Mouse (Mus musculus) c-Kit-positive CD71-negative TER-119-negative erythroid progenitor cells, embryonic 14.5 days (primary cell): ENCODE measurements around the gene Zfp120.
"Not testable (repeated sequence)": the region's sequence is repeated elsewhere in the genome, so short reads cannot be mapped to it uniquely, and the experiment has no call there.

Experiments
- DNase-seq: peaks from one replicate; pipeline ENCODE4 v3.0.0-alpha.2; 2013; ENCODE audit warnings: low read depth

Zfp120 gene

DNA sequence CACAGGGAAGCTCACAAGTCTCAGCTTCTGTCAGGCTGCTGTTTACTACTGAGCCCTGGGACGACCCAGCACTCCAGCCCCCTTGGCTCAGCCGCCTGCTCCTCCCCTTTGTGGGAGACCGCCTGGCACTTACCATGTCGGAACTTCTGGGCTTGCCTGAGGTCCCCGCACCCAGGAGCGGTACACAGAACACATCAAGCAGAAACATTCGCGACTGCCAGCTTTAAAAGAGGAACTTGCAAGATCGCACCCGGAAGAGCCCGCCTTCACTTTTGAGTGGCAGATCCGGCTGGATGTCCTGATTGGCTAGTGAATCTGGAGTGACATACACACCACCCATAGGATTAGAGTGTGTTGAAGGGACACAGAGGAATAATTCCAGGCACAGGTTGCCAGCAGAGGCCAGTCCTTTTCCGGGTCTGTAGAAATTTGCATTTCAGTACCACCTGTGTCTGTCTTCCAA, at the start of gene Zfp120:
Gene Zfp120 (minus strand): TSS at position 274 of the 463 bp plus-strand sequence.
- peak; percentile 86 for DNase-seq

DNA sequence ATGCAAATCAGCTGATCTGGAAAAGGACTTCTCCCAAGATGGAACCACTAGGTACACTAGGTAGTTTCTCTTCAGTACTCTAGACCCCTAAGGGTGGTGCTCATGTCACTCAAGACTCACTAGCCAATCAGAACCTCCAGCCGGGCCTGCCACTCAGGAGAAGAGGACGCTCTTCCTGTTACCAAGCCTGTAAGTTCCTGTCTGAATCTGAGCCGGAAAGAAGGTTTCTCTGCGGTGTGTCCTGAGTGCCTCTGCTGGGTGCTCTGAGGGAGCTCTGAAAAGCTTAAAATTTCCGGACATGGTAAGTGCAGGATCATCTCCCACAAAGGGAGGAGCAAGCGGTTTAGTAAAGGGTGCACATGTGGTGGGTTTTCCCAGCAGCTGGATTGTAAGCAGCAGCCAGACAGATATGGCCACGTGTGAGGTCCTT, 45.1 kb upstream of the Zfp120 start, which contains the start of gene Gm14139:
Gene Gm14139 (plus strand): TSS at position 186 of the 430 bp plus-strand sequence.
- not testable (repeated sequence) for DNase-seq

DNA sequence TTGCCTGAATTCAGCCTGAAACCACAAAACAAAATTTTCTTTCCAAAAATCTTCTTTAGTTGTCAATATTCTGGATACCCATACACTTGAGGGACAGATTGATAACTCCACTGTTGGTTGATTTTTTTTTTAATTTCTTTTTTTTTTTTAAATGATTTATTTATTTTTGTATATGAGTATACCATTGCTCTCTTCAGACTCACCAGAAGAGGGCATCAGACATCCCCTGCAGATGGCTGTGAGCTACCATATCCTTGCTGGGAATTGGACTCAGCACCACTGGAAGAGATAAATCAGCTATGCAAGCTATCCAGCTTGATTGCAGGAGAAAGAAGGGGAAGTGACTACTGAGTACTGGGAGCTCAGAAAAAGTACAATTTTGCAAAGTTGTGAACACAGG, 44.5 kb upstream of the Zfp120 start:
- not testable (repeated sequence) for DNase-seq

DNA sequence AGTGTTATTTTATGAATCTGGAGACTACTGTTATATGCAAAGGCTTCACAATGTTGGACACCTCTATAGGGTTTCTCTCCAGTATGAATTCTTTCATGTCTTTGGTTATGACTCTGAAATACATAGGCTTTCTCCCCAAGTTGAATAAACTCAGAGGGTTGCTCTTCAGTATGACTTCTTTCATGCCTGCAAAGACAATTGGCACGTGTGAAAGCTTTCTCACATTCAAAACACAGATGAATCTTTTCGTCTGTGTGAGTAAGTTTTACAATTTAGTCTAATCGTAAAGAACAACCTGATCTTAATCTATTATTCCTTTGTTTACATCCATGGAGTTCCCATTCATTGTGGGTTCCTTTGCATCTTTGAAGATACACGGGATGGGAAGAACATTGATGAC, 43.1 kb upstream of the Zfp120 start, which contains the start of gene Gm10770:
Gene Gm10770 (minus strand): TSS at position 101 of the 400 bp plus-strand sequence.
- DNase-seq = not testable (repeated sequence)

DNA sequence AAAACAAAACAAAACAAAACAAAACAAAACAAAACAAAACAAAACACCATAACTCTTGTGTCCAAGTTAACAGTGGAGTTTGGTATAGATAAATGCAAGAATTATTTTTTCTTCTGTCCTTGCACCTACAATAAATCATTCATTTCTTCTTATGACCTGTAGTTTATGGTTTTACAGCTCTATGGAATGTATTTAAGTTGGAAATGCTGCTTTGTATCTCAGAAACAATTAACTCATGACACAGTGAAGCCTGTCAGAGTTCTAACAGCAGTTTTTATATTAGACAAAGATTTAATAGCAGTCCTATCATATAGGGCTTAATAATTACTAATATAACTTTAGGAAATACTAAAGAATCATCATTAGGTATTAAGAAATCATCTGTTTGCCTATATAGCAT, 37.3 kb upstream of the Zfp120 start:
- DNase-seq = no peak

DNA sequence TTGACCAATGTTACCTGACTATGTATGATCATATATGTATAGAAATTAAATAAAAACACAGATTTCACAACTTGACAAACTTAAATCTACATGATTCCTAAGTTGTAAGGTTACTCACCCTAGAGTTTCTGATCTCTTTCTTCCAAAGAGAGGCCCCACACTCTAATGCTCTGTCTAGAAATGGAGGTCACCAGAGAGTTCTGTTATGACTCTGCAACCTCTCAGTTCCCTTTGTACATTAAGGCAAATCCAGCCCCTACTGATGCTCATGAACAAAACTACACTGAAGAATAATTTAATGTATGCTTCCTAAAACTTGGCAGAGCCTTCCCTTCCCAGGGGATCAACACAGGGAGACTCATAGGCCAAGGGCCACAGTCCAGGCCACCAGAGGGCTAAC, 30.2 kb upstream of the Zfp120 start:
- no peak for DNase-seq

DNA sequence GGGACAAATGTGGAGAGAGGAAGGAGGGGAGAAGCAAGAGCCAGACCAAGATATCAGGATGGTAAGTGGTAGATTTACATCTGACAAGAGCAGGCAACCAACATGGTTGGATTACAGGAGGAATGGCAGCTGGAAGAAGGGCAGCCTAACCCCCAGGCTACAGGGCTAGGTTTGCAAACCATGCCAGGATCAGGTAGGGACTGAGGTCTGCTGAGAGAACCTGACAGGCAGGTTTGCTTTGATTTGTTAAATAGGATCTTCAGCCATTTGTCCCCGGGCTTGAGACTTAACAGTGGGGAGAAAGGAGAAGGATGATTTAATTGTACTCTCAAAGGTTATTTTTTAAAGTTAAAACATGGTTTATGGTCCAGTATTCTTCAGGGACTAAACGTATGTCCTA, 3.7 kb downstream of the Zfp120 start:
- DNase-seq = no peak

DNA sequence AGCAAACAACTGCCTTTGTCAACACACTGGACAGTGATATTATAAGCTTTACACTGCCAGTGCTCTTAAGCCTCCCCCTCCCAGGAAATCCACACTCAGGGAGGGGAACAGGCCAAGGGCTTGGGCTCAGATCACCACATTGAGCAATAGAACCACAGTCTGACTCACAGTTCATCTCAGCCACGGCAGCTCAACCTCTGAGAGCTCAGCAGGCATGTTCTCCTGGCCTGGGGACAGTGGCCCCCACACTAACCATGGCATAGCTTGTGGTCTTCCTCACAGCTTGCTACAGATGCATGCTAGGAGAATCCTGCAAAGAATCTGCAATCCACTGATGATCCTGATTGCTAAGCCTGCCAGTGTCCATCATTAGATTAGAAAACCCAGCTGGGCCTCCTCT, 4.5 kb downstream of the Zfp120 start:
- not testable (repeated sequence) for DNase-seq

DNA sequence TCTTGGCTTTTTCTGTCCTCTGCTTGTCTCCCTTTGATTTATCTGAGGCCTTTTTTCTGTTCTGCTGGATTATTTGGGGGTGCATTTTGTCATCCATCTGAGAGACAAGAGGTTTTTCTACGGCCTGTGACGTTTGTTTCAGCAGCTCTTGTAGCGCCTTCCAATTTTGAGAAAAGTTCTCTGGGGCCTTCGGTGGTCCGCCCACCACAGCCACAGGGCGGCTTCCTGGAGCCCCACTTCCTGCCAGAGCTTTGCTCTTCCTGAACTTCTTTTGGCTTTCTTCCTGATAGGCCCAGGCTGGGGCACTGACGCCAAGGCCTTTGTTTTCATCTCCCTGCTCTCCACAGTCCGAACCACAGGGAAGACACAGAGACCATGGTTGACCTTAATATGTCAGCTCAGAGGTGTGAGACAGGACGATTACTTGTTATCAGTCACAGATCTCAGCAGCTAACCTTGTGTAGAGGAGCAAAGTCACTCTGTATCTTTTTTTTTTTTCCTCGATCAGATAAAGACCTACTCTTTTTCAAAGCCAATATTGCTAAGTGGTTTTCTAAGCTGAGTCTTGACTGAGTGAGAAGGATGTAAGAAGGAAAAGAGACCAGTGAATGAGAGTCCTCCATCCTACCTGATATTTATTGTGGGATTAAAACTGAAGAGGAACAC, 25.1 kb downstream of the Zfp120 start:
- no peak for DNase-seq

DNA sequence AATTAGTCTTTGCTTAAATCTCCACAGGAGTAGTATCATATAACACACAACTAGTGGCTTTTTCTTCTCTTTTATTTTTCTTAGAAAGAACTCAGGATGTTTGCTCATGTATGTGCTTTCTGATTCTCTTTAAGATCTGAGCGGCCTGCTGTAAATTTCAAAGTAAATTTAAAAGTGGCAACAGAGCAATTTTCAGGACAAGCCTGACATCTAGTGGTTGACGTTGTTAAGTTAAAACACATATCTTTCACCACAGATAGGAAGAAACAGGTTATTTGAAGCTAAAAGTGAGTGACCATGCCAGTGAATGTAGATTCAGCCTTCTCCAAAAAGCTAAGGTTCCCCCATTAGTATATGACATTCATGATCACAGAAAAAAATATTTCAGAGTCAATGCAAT, 36.9 kb downstream of the Zfp120 start:
- peak; percentile 6 for DNase-seq
